Mouse (Mus musculus) forebrain, embryonic 16.5 days (tissue): Measurements from ENCODE around the gene Apmap. TPM values are rescaled to one million over a fixed set of nuclear protein-coding genes. Genes with fewer than 3 reads are reported as not detected.

Experiments
- ATAC-seq: fragments of 200-750 bp; cut with Nextera tagmentation; 2 replicates; pipeline ENCODE4 v1.8.0; 2017; ENCODE audit warnings: mild to moderate bottlenecking, moderate library complexity
- H3K27ac ChIP-seq: fragments of 300-500 bp; sonication (generic); 2 replicates; pipeline ENCODE4 v1.5.1; 2014; ENCODE audit warnings: low read length, control low read depth
- H3K27me3 ChIP-seq: fragments of 300-500 bp; sonication (generic); replicated peaks from 2 replicates; pipeline ENCODE4 v1.6.1; 2014; ENCODE audit warnings: low read length; ENCODE audit not compliant: control insufficient read depth, insufficient read depth
- H3K36me3 ChIP-seq: fragments of 300-500 bp; sonication (generic); 2 replicates; pipeline ENCODE4 v1.6.1; 2014; ENCODE audit not compliant: control insufficient read depth, insufficient read depth
- H3K4me1 ChIP-seq: fragments of 300-500 bp; sonication (generic); replicated peaks from 2 replicates; pipeline ENCODE4 v1.6.1; 2014; ENCODE audit warnings: low read length; ENCODE audit not compliant: control insufficient read depth, insufficient read depth
- H3K4me2 ChIP-seq: fragments of 300-500 bp; sonication (generic); 2 replicates; pipeline ENCODE4 v1.6.1; 2014; ENCODE audit warnings: mild to moderate bottlenecking, low read length, control low read depth
- H3K4me3 ChIP-seq: fragments of 300-500 bp; sonication (generic); replicated peaks from 2 replicates; pipeline ENCODE4 v1.5.1; 2014; ENCODE audit warnings: mild to moderate bottlenecking, low read length, control low read depth
- H3K9ac ChIP-seq: fragments of 300-500 bp; sonication (generic); replicated peaks from 2 replicates; pipeline ENCODE4 v1.6.1; 2014; ENCODE audit warnings: low read depth, low read length, control low read depth
- H3K9me3 ChIP-seq: fragments of 300-500 bp; sonication (generic); 2 replicates; pipeline ENCODE4 v1.6.1; 2016; ENCODE audit warnings: low read length; ENCODE audit not compliant: control insufficient read depth
- WGBS: fragments of 180-500 bp; shearing (Covaris S2); extraction: QIAGEN DNeasy Blood & Tissue Kit; methylation state at CpG from one replicate; pipeline ENCODE4 v1.1.7; 2014; 5-methylcytosine and 5-hydroxymethylcytosine counted together
- polyA plus RNA-seq: library from polyadenylated mRNA; unstranded; fragments of >200 nt; fragmentation: Nextera tagmentation; extraction: Ambion mirVana; gene quantifications from 2 replicates; pipeline ENCODE4 v1.2.1, GENCODE M21; 2015

Gene Apmap
- polyA plus RNA-seq, 1 experiment from 2014 or later = 44.4 TPM

GRCm38 (mm10) chr2:150627140-150627539, 18.8 kb upstream of the Apmap start:
- no peak for ATAC-seq
- H3K9ac ChIP-seq = no peak overlapping the region
- no peaks in the 10 kb centered on the region for H3K9me3 ChIP-seq
- 76% methylated on average over 6 of the region's 6 CpGs for WGBS
- no peaks in the 10 kb centered on the region for H3K27me3 ChIP-seq
- no peaks in the 10 kb centered on the region for H3K4me1 ChIP-seq
- peaks cover 7% of the 10 kb centered on the region for H3K36me3 ChIP-seq
- no peak overlapping the region for H3K4me3 ChIP-seq
- no peak overlapping the region for H3K27ac ChIP-seq
- no peak overlapping the region for H3K4me2 ChIP-seq

GRCm38 (mm10) chr2:150624926-150625325, 16.6 kb upstream of the Apmap start:
- H3K4me2 ChIP-seq = no peak overlapping the region
- H3K27me3 ChIP-seq = no peaks in the 10 kb centered on the region
- no peaks in the 10 kb centered on the region for H3K9me3 ChIP-seq
- WGBS = 95% methylated on average over 8 of the region's 8 CpGs
- H3K27ac ChIP-seq = no peak overlapping the region
- ATAC-seq = no peak
- H3K9ac ChIP-seq = no peak overlapping the region
- H3K4me3 ChIP-seq = no peak overlapping the region
- peaks cover 9% of the 10 kb centered on the region for H3K36me3 ChIP-seq
- H3K4me1 ChIP-seq = no peaks in the 10 kb centered on the region

- ATAC-seq = no peak
- H3K4me1 ChIP-seq = no peaks in the 10 kb centered on the region
- H3K9ac ChIP-seq = no peak overlapping the region
- no peak overlapping the region for H3K27ac ChIP-seq
- no peak overlapping the region for H3K4me2 ChIP-seq
- WGBS = 94% methylated on average over 3 of the region's 3 CpGs
- H3K27me3 ChIP-seq = no peaks in the 10 kb centered on the region
- H3K9me3 ChIP-seq = no peaks in the 10 kb centered on the region
- H3K4me3 ChIP-seq = no peak overlapping the region
- peaks cover 9% of the 10 kb centered on the region for H3K36me3 ChIP-seq
Observed at GRCm38 (mm10) chr2:150623957-150624356, 15.6 kb upstream of the Apmap start.

- WGBS = 82% methylated on average over 3 of the region's 3 CpGs
- H3K9me3 ChIP-seq = no peaks in the 10 kb centered on the region
- no peak overlapping the region for H3K4me3 ChIP-seq
- no peak overlapping the region for H3K27ac ChIP-seq
- H3K4me1 ChIP-seq = no peaks in the 10 kb centered on the region
- no peak overlapping the region for H3K4me2 ChIP-seq
- H3K27me3 ChIP-seq = no peaks in the 10 kb centered on the region
- no peak overlapping the region for H3K9ac ChIP-seq
- ATAC-seq = no peak
- peaks cover 9% of the 10 kb centered on the region for H3K36me3 ChIP-seq
Observed at GRCm38 (mm10) chr2:150621698-150622097, 13.3 kb upstream of the Apmap start.

GRCm38 (mm10) chr2:150610097-150610496, 1.7 kb upstream of the Apmap start:
- no peak for ATAC-seq
- Histone ChIP-seq H3K4me2 (no peak overlapping the region), H3K9me3 (no peaks in the 10 kb centered on the region), H3K4me3 (no peak overlapping the region), H3K9ac (no peak overlapping the region), H3K27me3 (no peaks in the 10 kb centered on the region), H3K36me3 (no peaks in the 10 kb centered on the region), H3K4me1 (peaks cover 13% of the 10 kb centered on the region), H3K27ac (no peak overlapping the region)
- WGBS = 81% methylated on average over 3 of the region's 3 CpGs

- Histone ChIP-seq H3K36me3 (no peaks in the 10 kb centered on the region), H3K27me3 (no peaks in the 10 kb centered on the region), H3K27ac (peak overlapping the region; percentile 46; the same call in 1 of the 2 replicates), H3K9ac (peak overlapping the region; percentile 69; the same call in 1 of the 2 replicates), H3K9me3 (no peaks in the 10 kb centered on the region), H3K4me2 (peak overlapping the region; percentile 74), H3K4me1 (peaks cover 13% of the 10 kb centered on the region), H3K4me3 (peak overlapping the region; percentile 72)
- WGBS = 1% methylated on average over 10 of the region's 10 CpGs
- peak; percentile 55 for ATAC-seq
Observed at GRCm38 (mm10) chr2:150608872-150609560, 649 bp upstream of the Apmap start.

- Histone ChIP-seq H3K9ac (no peak overlapping the region), H3K4me1 (peaks cover 13% of the 10 kb centered on the region), H3K27me3 (no peaks in the 10 kb centered on the region), H3K9me3 (no peaks in the 10 kb centered on the region), H3K36me3 (no peaks in the 10 kb centered on the region), H3K27ac (no peak overlapping the region), H3K4me3 (peak overlapping the region; percentile 72; the same call in 1 of the 2 replicates), H3K4me2 (peak overlapping the region; percentile 74)
- no peak for ATAC-seq
- WGBS = 86% methylated on average over 1 of the region's 1 CpGs
Observed at GRCm38 (mm10) chr2:150607086-150607485, 1.3 kb downstream of the Apmap start.

- Histone ChIP-seq H3K4me2 (no peak overlapping the region), H3K4me3 (no peak overlapping the region), H3K36me3 (no peaks in the 10 kb centered on the region), H3K27ac (no peak overlapping the region), H3K9ac (no peak overlapping the region), H3K9me3 (no peaks in the 10 kb centered on the region), H3K4me1 (peaks cover 13% of the 10 kb centered on the region), H3K27me3 (no peaks in the 10 kb centered on the region)
- 88% methylated on average over 2 of the region's 2 CpGs for WGBS
- ATAC-seq = no peak
Observed at GRCm38 (mm10) chr2:150604802-150605201, 3.6 kb downstream of the Apmap start.

GRCm38 (mm10) chr2:150602166-150602565, 6.2 kb downstream of the Apmap start:
- Histone ChIP-seq H3K9me3 (no peaks in the 10 kb centered on the region), H3K9ac (no peak overlapping the region), H3K36me3 (no peaks in the 10 kb centered on the region), H3K4me1 (peaks cover 3% of the 10 kb centered on the region), H3K4me2 (no peak overlapping the region), H3K4me3 (no peak overlapping the region), H3K27me3 (no peaks in the 10 kb centered on the region), H3K27ac (no peak overlapping the region)
- WGBS = 89% methylated on average over 2 of the region's 2 CpGs
- ATAC-seq = no peak

- Histone ChIP-seq H3K9ac (no peak overlapping the region), H3K27me3 (no peaks in the 10 kb centered on the region), H3K4me1 (no peaks in the 10 kb centered on the region), H3K36me3 (no peaks in the 10 kb centered on the region), H3K4me3 (no peak overlapping the region), H3K4me2 (no peak overlapping the region), H3K27ac (no peak overlapping the region), H3K9me3 (no peaks in the 10 kb centered on the region)
- 98% methylated on average over 2 of the region's 2 CpGs for WGBS
- ATAC-seq = no peak
Observed at GRCm38 (mm10) chr2:150600263-150600662, 8.1 kb downstream of the Apmap start.
